In the genomic region with DNA sequence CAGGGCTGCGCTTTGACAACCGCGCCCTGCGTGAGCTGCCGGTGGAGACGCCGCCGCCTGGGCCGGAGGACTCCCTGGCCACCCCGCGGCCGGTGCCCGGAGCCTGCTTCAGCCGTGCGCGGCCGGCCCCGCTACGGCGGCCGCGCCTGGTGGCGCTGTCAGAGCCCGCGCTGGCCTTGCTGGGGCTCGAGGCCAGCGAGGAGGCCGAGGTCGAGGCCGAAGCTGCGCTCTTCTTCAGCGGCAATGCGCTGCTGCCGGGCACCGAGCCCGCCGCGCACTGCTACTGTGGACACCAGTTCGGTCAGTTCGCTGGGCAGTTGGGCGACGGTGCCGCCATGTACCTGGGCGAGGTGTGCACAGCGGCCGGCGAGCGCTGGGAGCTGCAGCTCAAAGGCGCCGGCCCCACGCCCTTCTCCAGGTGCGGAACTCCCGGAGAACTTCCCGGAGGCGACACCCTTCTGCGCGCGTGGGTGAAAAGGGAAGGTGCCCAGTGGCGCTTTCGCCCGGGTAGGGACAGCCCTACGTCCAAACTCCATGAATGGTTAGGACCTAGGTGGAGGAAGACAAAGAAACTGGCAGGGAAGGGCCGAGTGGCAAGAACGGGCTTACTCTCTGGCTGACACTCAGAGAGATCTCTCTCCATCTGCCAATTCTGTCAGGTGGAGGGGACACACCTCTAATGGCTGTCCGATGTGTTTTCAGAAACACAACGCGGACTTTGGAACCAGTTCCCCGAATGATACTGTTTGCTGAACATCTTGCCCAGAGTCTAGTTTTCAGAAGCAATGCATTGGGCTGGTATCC, we compare ENCODE assay signal across 7 mouse cellular contexts. TPM values are rescaled to one million over a fixed set of nuclear protein-coding genes. Genes with fewer than 3 reads are reported as not detected.
A peak's percentile ranks its signal among the peaks of the same experiment; 100 is the strongest.
DNase-seq lines count a peak whose midpoint lies in the region; ATAC-seq and TF ChIP-seq lines count a peak whose summit lies in the region.

No protein-coding gene starts in this region.

- H3K9me3 ChIP-seq in forebrain, embryonic 16.5 days (ENCODE audit: control insufficient read depth, low read length), result no peaks in the 10 kb centered on the region
- H3K9me3 ChIP-seq in midbrain, embryonic 10.5 days (replicated peaks), result no peaks in the 10 kb centered on the region

- no peaks in the 10 kb centered on the region for H3K27me3 ChIP-seq in forebrain, embryonic 16.5 days (replicated peaks; ENCODE audit: control insufficient read depth, insufficient read depth, low read length)
- H3K27me3 ChIP-seq in midbrain, embryonic 10.5 days (ENCODE audit: low read depth, poor library complexity, severe bottlenecking), result no peaks in the 10 kb centered on the region

- DNase-seq in lung, adult 2 months, result no peak
- no peak for DNase-seq in lung, postnatal 25 days (ENCODE audit: low spot score)
- peak; percentile 54 to 61 for DNase-seq in kidney, postnatal 25 days
- DNase-seq in midbrain, embryonic 10.5 days (ENCODE audit: low spot score), result no peak
- peak; percentile 55 for DNase-seq in thymus, postnatal 4 days

- H3K27ac ChIP-seq in bone marrow macrophage, adult 2 months (ENCODE audit: insufficient read depth, low read depth, low read length), result peak overlapping the region; percentile 57
- peak overlapping the region; percentile 61 for H3K27ac ChIP-seq in forebrain, embryonic 16.5 days (ENCODE audit: low read length)
- H3K27ac ChIP-seq in midbrain, embryonic 10.5 days (replicated peaks), result peak overlapping the region; percentile 90

- no peak for TF ChIP-seq CTCF in lung, adult 2 months (IDR thresholded peaks at IDR 0.05; ENCODE audit: insufficient read depth, low read length)
- TF ChIP-seq CTCF in bone marrow macrophage, adult 2 months (IDR thresholded peaks at IDR 0.05; ENCODE audit: low read depth, low read length), result no peak

- H3K4me3 ChIP-seq in lung, adult 2 months (replicated peaks; ENCODE audit: extremely low read depth, low read depth, low read length), result peak overlapping the region; percentile 80
- peak overlapping the region; percentile 93 for H3K4me3 ChIP-seq in bone marrow macrophage, adult 2 months (ENCODE audit: insufficient read depth, low read length)
- peak overlapping the region; percentile 89 for H3K4me3 ChIP-seq in forebrain, embryonic 16.5 days (replicated peaks; ENCODE audit: low read length)
- peak overlapping the region; percentile 76 for H3K4me3 ChIP-seq in midbrain, embryonic 10.5 days

- H3K9ac ChIP-seq in forebrain, embryonic 16.5 days (replicated peaks; ENCODE audit: low read depth, low read length), result peak overlapping the region; percentile 93

- TF ChIP-seq POLR2A in lung, adult 2 months (IDR thresholded peaks at IDR 0.05; ENCODE audit: borderline replicate concordance, extremely low read depth, low read depth, low read length), result no peak
- no peak for TF ChIP-seq POLR2A in bone marrow macrophage, adult 2 months (IDR thresholded peaks at IDR 0.05; ENCODE audit: borderline replicate concordance, low read depth, low read length)

- no peaks in the 10 kb centered on the region for H3K4me1 ChIP-seq in lung, adult 2 months (ENCODE audit: control insufficient read depth, insufficient read depth, low read length)
- H3K4me1 ChIP-seq in bone marrow macrophage, adult 2 months (ENCODE audit: control insufficient read depth, insufficient read depth, low read length), result peaks cover 9% of the 10 kb centered on the region
- peaks cover 18% of the 10 kb centered on the region for H3K4me1 ChIP-seq in forebrain, embryonic 16.5 days (replicated peaks; ENCODE audit: control insufficient read depth, insufficient read depth, low read length)
- H3K4me1 ChIP-seq in midbrain, embryonic 10.5 days, result peaks cover 24% of the 10 kb centered on the region

- peaks cover 31% of the 10 kb centered on the region for H3K36me3 ChIP-seq in forebrain, embryonic 16.5 days (ENCODE audit: control insufficient read depth, insufficient read depth)
- peaks cover 51% of the 10 kb centered on the region for H3K36me3 ChIP-seq in midbrain, embryonic 10.5 days

- ATAC-seq in forebrain, embryonic 16.5 days, result peak; percentile 61

- WGBS in lung, adult 2 months, result 1% methylated on average over 68 of the region's 68 CpGs
- WGBS in forebrain, embryonic 16.5 days, result 2% methylated on average over 67 of the region's 68 CpGs
- WGBS in midbrain, embryonic 10.5 days, result 4% methylated on average over 68 of the region's 68 CpGs

- H3K4me2 ChIP-seq in forebrain, embryonic 16.5 days (ENCODE audit: low read length), result peak overlapping the region; percentile 97

RNA-seq across cellular contexts. Expression of a gene that starts 0.6 kb away (rescaled TPM):
- 37.1 and 42.8 TPM in 2 replicates for polyA plus RNA-seq in lung, adult 2 months (2012; rRNA removed)
- polyA plus RNA-seq in bone marrow macrophage, adult 2 months (2012; ENCODE audit: insufficient read depth, insufficient read length, missing spikeins), result 20.7 and 22.9 TPM in 2 replicates
- 22.2 and 24.2 TPM in 2 replicates for polyA plus RNA-seq in forebrain, embryonic 16.5 days (2015; fragmentation: Nextera tagmentation; extraction: Ambion mirVana)
- polyA plus RNA-seq in midbrain, embryonic 10.5 days (2016; fragmentation: Nextera tagmentation; extraction: Ambion mirVana), result 16.2 and 19.3 TPM in 2 replicates

RNA-seq across cellular contexts. Expression of a gene that starts 14.5 kb away (rescaled TPM):
- 49.3 and 64.3 TPM in 2 replicates for polyA plus RNA-seq in lung, adult 2 months (2012; rRNA removed)
- polyA plus RNA-seq in bone marrow macrophage, adult 2 months (2012; ENCODE audit: insufficient read depth, insufficient read length, missing spikeins), result 27.8 and 33.0 TPM in 2 replicates
- 36.2 and 39.8 TPM in 2 replicates for polyA plus RNA-seq in forebrain, embryonic 16.5 days (2015; fragmentation: Nextera tagmentation; extraction: Ambion mirVana)
- 53.6 and 53.7 TPM in 2 replicates for polyA plus RNA-seq in midbrain, embryonic 10.5 days (2016; fragmentation: Nextera tagmentation; extraction: Ambion mirVana)

RNA-seq across cellular contexts. Expression of a gene that starts 29.9 kb away (rescaled TPM):
- 0.28 and 0.36 TPM in 2 replicates for polyA plus RNA-seq in lung, adult 2 months (2012; rRNA removed)
- not detected in 2 replicates for polyA plus RNA-seq in bone marrow macrophage, adult 2 months (2012; ENCODE audit: insufficient read depth, insufficient read length, missing spikeins)
- polyA plus RNA-seq in forebrain, embryonic 16.5 days (2015; fragmentation: Nextera tagmentation; extraction: Ambion mirVana), result 2.6 and 4.9 TPM in 2 replicates
- 0.28 and 0.47 TPM in 2 replicates for polyA plus RNA-seq in midbrain, embryonic 10.5 days (2016; fragmentation: Nextera tagmentation; extraction: Ambion mirVana)

RNA-seq across cellular contexts. Expression of a gene that starts 33.5 kb away (rescaled TPM):
- 27.1 and 30.3 TPM in 2 replicates for polyA plus RNA-seq in lung, adult 2 months (2012; rRNA removed)
- polyA plus RNA-seq in bone marrow macrophage, adult 2 months (2012; ENCODE audit: insufficient read depth, insufficient read length, missing spikeins), result 10.4 and 15.4 TPM in 2 replicates
- 16.8 and 22.1 TPM in 2 replicates for polyA plus RNA-seq in forebrain, embryonic 16.5 days (2015; fragmentation: Nextera tagmentation; extraction: Ambion mirVana)
- polyA plus RNA-seq in midbrain, embryonic 10.5 days (2016; fragmentation: Nextera tagmentation; extraction: Ambion mirVana), result 24.7 and 25.6 TPM in 2 replicates

RNA-seq across cellular contexts. Expression of a gene that starts 39.0 kb away (rescaled TPM):
- polyA plus RNA-seq in lung, adult 2 months (2012; rRNA removed), result 39.8 and 46.9 TPM in 2 replicates
- polyA plus RNA-seq in bone marrow macrophage, adult 2 months (2012; ENCODE audit: insufficient read depth, insufficient read length, missing spikeins), result 13.3 and 16.3 TPM in 2 replicates
- polyA plus RNA-seq in forebrain, embryonic 16.5 days (2015; fragmentation: Nextera tagmentation; extraction: Ambion mirVana), result 39.5 and 46.0 TPM in 2 replicates
- 18.7 and 20.3 TPM in 2 replicates for polyA plus RNA-seq in midbrain, embryonic 10.5 days (2016; fragmentation: Nextera tagmentation; extraction: Ambion mirVana)

Comparison
In these comparisons a context has a peak if more than half of its experiments do, and no peak if none do; other contexts are left out.
1. DNase-seq: peak in kidney, postnatal 25 days (2 of 2) and thymus, postnatal 4 days (single experiment); none in lung, adult 2 months (single experiment), lung, postnatal 25 days (single experiment) and midbrain, embryonic 10.5 days (single experiment).
2. Peak in every context shown above with its lines, with median percentiles within 50 percentile points of each other: H3K4me3 ChIP-seq and H3K27ac ChIP-seq.